Mouse (Mus musculus) thymus, adult 2 months (tissue): ENCODE data around the gene Uggt1. TPM values are rescaled to one million over a fixed set of nuclear protein-coding genes. Genes with fewer than 3 reads are reported as not detected.

Experiments
- DNase-seq: peaks from one replicate; pipeline ENCODE4 v3.0.0; 2021
- H3K27ac ChIP-seq: fragments of 200-500 bp; 2 replicates; pipeline ENCODE4 v1.5.1; 2012; ENCODE audit warnings: low read length, control low read depth; ENCODE audit not compliant: control insufficient read depth, insufficient read depth
- H3K27me3 ChIP-seq: fragments of 200-500 bp; 2 replicates; pipeline ENCODE4 v1.6.1; 2012; ENCODE audit warnings: mild to moderate bottlenecking, low read length, moderate library complexity, mixed read lengths; ENCODE audit not compliant: control insufficient read depth, insufficient read depth
- H3K36me3 ChIP-seq: fragments of 200-500 bp; 2 replicates; pipeline ENCODE4 v1.6.1; 2012; ENCODE audit warnings: mild to moderate bottlenecking, low read length, moderate library complexity; ENCODE audit not compliant: control insufficient read depth, insufficient read depth
- H3K4me1 ChIP-seq: fragments of 200-500 bp; replicated peaks from 2 replicates; pipeline ENCODE4 v1.6.1; 2012; ENCODE audit warnings: low read length; ENCODE audit not compliant: control insufficient read depth, insufficient read depth
- H3K4me3 ChIP-seq: fragments of 200-500 bp; 2 replicates; pipeline ENCODE4 v1.5.1; 2012; ENCODE audit warnings: mild to moderate bottlenecking, low read length, control low read depth, moderate library complexity; ENCODE audit not compliant: control insufficient read depth, insufficient read depth
- CTCF ChIP-seq: fragments of 200-500 bp; IDR thresholded peaks from 2 replicates; pipeline ENCODE4 v1.5.1; 2012; ENCODE audit warnings: mild to moderate bottlenecking, control low read depth, low read length, moderate library complexity, borderline replicate concordance; ENCODE audit not compliant: control insufficient read depth, poor library complexity, insufficient read depth; ENCODE audit errors: extremely low read depth
- POLR2A ChIP-seq: fragments of 200-500 bp; IDR thresholded peaks from 2 replicates; pipeline ENCODE4 v1.6.1; 2012; ENCODE audit warnings: mild to moderate bottlenecking, low read length, control low read depth, moderate library complexity; ENCODE audit not compliant: control insufficient read depth, poor library complexity, insufficient read depth; ENCODE audit errors: extremely low read depth
- WGBS: fragments of 180-500 bp; shearing (Covaris S2); methylation state at CpG from one replicate; pipeline ENCODE4 v1.1.7; 2018; 5-methylcytosine and 5-hydroxymethylcytosine counted together
- polyA plus RNA-seq: library from polyadenylated mRNA; depleted of rRNA; stranded (reverse); fragments of >200 nt; gene quantifications from 2 replicates; pipeline ENCODE4 v1.2.3, GENCODE M21; 2012

Uggt1 gene
- polyA plus RNA-seq, 1 experiment = 31.8 TPM

DNA sequence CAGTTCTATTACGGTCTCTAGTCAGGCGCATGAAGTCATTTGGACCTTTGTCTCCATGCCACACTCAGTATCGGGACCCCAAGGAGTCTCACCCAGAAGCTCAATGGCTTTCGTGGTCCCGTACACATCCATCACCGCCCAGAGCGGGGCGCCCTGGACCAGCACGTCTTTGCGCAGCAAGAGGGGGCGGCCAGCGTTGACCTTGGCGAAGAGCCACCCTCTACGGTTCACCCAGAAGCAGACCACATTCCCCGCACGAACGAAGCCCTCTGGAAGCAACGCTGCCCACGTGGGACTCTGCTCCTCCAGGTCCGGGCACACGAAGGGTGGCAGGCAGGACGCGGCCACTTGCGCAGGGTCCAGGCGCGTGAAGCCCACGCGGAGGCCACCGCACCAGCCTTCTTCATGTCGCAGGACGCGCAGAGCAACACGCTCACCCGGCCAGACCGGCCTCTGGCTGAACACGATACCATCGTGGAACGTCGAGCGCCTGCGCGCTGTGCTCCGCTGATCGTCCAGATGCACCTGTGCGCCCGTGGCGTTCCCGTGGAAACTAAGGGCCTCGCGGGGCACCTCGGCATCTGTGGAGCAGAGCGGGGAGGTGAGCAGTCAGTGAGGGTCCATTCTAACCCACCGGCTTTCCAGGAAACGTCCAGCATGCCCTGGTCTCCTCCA, 24.7 kb upstream of the Uggt1 start:
- H3K27ac ChIP-seq = no peak overlapping the region
- H3K4me3 ChIP-seq = no peak overlapping the region
- peaks cover 56% of the 10 kb centered on the region for H3K4me1 ChIP-seq
- no peak for DNase-seq
- H3K36me3 ChIP-seq = no peaks in the 10 kb centered on the region
- H3K27me3 ChIP-seq = no peaks in the 10 kb centered on the region
- WGBS = 93% methylated on average over 54 of the region's 54 CpGs
- TF ChIP-seq POLR2A (no peak), CTCF (no peak)

DNA sequence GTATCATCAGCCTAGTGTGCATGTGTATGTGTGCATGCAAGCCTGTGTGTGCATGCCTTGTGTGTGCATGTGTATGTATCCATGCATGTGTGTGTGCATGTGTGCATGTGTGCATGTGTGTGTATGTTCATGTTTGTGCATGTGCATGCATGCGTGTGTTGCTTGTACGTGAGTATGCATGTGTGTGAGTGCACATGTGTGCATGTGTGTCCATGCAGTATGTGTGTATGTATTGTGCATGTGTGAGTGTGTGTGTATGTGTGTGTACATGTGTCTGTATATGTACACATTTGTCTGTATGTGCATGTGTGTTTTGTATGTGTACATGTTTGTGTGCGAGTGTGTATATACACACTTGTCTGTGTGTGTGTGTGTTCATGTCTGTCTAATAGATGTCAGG, 23.1 kb upstream of the Uggt1 start:
- TF ChIP-seq CTCF (no peak), POLR2A (no peak)
- WGBS = over 99% methylated on average over 3 of the region's 3 CpGs
- Histone ChIP-seq H3K36me3 (no peaks in the 10 kb centered on the region), H3K27me3 (no peaks in the 10 kb centered on the region), H3K27ac (no peak overlapping the region), H3K4me1 (peaks cover 44% of the 10 kb centered on the region), H3K4me3 (no peak overlapping the region)
- no peak for DNase-seq

DNA sequence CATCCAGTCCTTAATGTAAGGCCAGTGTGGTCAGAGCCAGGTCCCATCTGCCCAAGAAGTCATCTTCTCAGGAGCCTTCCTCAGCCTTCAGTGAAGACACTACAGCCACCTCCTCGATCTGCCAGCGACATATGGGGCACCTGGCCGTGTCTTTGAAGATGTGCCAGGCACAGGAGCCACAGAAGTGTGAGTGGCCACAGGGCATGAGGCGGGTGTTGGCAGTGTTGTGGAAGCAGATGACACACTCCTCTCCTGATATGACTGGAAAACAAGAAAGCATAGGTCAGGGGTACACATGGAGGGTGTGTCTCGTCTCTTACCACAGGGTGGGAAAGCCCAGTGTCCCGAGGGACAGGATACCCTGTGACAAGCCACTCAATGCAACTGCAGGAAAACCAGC, 21.8 kb upstream of the Uggt1 start:
- no peak overlapping the region for H3K27ac ChIP-seq

DNA sequence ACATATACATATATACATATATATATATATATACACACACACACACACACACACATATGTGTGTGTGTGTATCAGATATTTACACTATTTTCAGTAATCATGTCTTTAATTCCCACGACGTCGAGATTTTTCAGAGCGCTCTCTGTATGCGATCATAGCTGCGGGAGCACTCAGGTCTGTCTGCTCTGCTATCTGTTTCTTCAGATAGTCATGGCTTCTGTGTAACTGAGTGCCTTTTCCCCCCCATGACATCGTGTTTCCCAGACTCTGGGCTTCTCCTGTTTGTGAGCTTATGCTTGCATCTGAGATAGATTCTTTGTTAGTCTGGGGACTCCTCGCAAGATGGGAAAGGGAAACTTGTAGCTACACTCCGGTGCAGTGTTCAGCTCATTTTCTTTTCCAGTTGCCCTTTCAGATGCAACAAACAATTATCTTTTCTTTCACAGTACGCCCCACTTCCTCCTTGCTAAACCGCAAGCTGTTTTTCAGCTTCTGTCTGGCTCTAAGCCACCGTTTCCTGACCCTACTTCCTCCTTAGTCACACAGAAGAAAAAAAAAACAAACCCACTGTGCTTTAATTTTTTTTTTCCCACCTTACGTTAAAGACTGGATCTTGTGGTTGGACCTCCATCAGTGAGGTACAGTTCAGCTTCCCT, 19.4 kb upstream of the Uggt1 start:
- Histone ChIP-seq H3K27ac (peak overlapping the region; percentile 98), H3K4me1 (peaks cover 33% of the 10 kb centered on the region), H3K4me3 (peak overlapping the region; percentile 22; the same call in 1 of the 2 replicates), H3K36me3 (no peaks in the 10 kb centered on the region), H3K27me3 (no peaks in the 10 kb centered on the region)
- TF ChIP-seq CTCF (no peak), POLR2A (no peak)
- WGBS = 3% methylated on average over 13 of the region's 13 CpGs
- DNase-seq = peak; percentile 79

More for the DNA sequence above, 21.8 kb upstream of the Uggt1 start:
- Histone ChIP-seq H3K36me3 (no peaks in the 10 kb centered on the region), H3K27me3 (no peaks in the 10 kb centered on the region), H3K4me1 (peaks cover 40% of the 10 kb centered on the region), H3K4me3 (no peak overlapping the region)
- DNase-seq = no peak
- 48% methylated on average over 6 of the region's 6 CpGs for WGBS
- TF ChIP-seq POLR2A (no peak), CTCF (no peak)

DNA sequence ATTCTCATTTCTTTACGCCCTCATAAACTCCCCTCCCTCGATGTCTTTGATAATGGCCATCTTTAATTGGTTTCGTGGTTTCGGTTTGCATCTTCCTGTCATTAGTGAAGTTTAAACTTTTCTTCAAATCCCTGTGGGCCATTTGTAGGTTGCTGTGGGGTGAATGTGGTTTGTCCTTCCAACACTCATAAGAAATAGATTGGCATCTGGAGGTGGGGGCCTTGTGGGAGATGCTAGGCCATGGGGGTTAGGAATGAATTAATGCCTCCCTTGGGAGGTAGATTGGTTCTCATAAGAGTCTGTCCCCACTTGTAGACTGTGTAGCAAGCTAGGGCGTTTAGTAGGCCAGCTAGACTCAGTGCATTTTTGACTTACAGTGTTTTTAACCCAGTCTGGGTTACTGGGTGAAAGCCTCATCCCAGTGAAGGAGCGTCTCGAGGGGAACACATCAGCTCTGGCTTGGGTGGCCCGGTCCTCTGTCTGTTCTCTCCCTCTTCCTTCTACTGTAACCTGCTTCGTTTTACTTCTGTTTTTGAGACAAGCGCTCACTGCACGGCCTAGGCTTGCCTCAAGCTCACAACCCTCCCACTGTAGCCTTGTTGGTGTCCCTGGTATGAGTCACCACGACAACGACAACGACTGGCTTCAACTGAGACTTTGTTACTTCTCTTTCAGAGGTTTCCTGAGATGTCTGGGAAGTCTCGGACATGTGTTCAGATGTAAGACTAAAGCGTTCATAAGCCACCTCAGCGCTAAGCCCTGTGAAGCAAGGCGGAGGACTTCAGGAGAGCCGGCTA, 17.4 kb upstream of the Uggt1 start:
- peak overlapping the region; percentile 66; the same call in 1 of the 2 replicates for H3K27ac ChIP-seq

DNA sequence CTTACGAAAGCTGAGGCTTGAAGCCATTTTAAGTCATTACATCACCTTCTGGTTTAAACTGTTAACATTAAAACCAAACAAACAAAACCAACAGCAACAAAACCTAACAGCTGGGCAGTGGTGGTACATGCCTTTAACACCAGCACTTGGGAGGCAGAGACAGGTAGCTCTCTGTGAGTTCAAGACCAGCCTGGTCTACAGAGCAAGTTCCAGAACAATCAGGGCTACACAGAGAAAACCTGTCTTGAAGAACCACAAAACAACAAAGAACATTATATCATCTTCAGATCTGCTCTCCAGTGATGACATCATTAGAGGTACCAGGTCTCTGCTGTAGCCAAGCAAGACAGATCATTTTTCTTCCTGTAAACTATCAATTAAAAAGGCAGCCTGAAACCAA, 15.9 kb upstream of the Uggt1 start:
- DNase-seq = no peak
- 93% methylated on average over 1 of the region's 1 CpGs for WGBS
- no peaks in the 10 kb centered on the region for H3K36me3 ChIP-seq
- H3K27ac ChIP-seq = no peak overlapping the region
- no peaks in the 10 kb centered on the region for H3K27me3 ChIP-seq
- no peak overlapping the region for H3K4me3 ChIP-seq
- peaks cover 23% of the 10 kb centered on the region for H3K4me1 ChIP-seq
- TF ChIP-seq POLR2A = no peak
- no peak for TF ChIP-seq CTCF

More for the DNA sequence above, 17.4 kb upstream of the Uggt1 start:
- peaks cover 33% of the 10 kb centered on the region for H3K4me1 ChIP-seq
- 38% methylated on average over 19 of the region's 19 CpGs for WGBS
- TF ChIP-seq CTCF = no peak
- no peak for TF ChIP-seq POLR2A
- H3K4me3 ChIP-seq = no peak overlapping the region
- no peaks in the 10 kb centered on the region for H3K27me3 ChIP-seq
- no peaks in the 10 kb centered on the region for H3K36me3 ChIP-seq
- DNase-seq = no peak
